Mouse (Mus musculus): Measurements from ENCODE around the gene 0610040J01Rik.

The 0610040J01Rik gene

GRCm38 (mm10) chr5:63906149-63907093, 94.3 kb downstream of the 0610040J01Rik start:
- DNase-seq: peak; percentile 83

- DNase-seq: no peak
Measured at GRCm38 (mm10) chr5:63907513-63907912, 95.3 kb downstream of the 0610040J01Rik start.

GRCm38 (mm10) chr5:63910171-63910960, 98.2 kb downstream of the 0610040J01Rik start:
- DNase-seq: no peak

GRCm38 (mm10) chr5:63914896-63915295, 102.7 kb downstream of the 0610040J01Rik start:
- DNase-seq: no peak

GRCm38 (mm10) chr5:63916457-63917139, 104.4 kb downstream of the 0610040J01Rik start:
- no peak for DNase-seq

GRCm38 (mm10) chr5:63918201-63918600, 106.0 kb downstream of the 0610040J01Rik start:
- DNase-seq: no peak

GRCm38 (mm10) chr5:63923305-63924025, 111.3 kb downstream of the 0610040J01Rik start:
- no peak for DNase-seq

GRCm38 (mm10) chr5:63925035-63925628, 113.0 kb downstream of the 0610040J01Rik start:
- no peak for DNase-seq

- DNase-seq: no peak
Measured at GRCm38 (mm10) chr5:63930824-63931358, 118.7 kb downstream of the 0610040J01Rik start.

GRCm38 (mm10) chr5:63932829-63933228, 120.7 kb downstream of the 0610040J01Rik start:
- no peak for DNase-seq

- DNase-seq: no peak
Measured at GRCm38 (mm10) chr5:63935581-63935980, 123.4 kb downstream of the 0610040J01Rik start.

- no peak for DNase-seq
Measured at GRCm38 (mm10) chr5:63936740-63937139, 124.6 kb downstream of the 0610040J01Rik start.

- no peak for DNase-seq
Measured at GRCm38 (mm10) chr5:63938575-63938974, 126.4 kb downstream of the 0610040J01Rik start.

- DNase-seq: no peak
Measured at GRCm38 (mm10) chr5:63941891-63942290, 129.7 kb downstream of the 0610040J01Rik start.

- DNase-seq: no peak
Measured at GRCm38 (mm10) chr5:63943291-63943690, 131.1 kb downstream of the 0610040J01Rik start.

GRCm38 (mm10) chr5:63947526-63947925, 135.4 kb downstream of the 0610040J01Rik start:
- DNase-seq: no peak

- DNase-seq: no peak
Measured at GRCm38 (mm10) chr5:63949195-63949594, 137.0 kb downstream of the 0610040J01Rik start.
